ENCODE assay signal across 25 mouse cellular contexts in the genomic region with DNA sequence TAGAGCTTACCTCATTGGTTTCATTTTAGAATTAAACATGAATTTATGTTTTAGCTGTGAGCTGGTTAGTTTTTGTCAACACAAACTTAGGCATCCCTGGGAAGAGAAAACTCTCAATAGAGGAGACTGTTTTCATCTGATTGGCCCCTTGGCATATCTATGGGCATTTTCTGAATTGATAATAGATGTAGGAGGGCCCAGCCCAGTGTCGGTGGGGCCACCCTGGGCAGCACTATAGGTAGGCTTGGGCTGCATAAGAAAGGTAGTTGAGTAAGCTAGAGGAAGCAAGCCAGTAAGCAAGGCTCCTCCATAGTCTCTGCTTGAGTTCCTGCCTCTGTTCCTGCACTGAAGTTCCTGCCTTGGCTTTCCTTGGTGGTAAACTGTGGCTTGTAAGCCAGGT. TPM values are rescaled to one million over a fixed set of nuclear protein-coding genes. Genes with fewer than 3 reads are reported as not detected.
A peak's percentile ranks its signal among the peaks of the same experiment; 100 is the strongest.
DNase-seq lines count a peak whose midpoint lies in the region; ATAC-seq and TF ChIP-seq lines count a peak whose summit lies in the region.
"Had no signal": no experiment of that assay in that cellular context is flagged by ENCODE, and none has a peak within 500 bp of the region (broad histone marks: within the 10 kb centered on the region; RNA-seq: fewer than 3 reads in every experiment).

No protein-coding gene starts in this region.

- 85% methylated on average over 1 of the region's 1 CpGs for WGBS in intestine, embryonic 16.5 days
- 67% methylated on average over 1 of the region's 1 CpGs for WGBS in intestine, postnatal 0 days
- 27% methylated on average over 1 of the region's 1 CpGs for WGBS in liver, embryonic 12.5 days (ENCODE audit: insufficient replicate concordance)
- WGBS in liver, postnatal 0 days (ENCODE audit: insufficient replicate concordance), result 68% methylated on average over 1 of the region's 1 CpGs

- H3K9me3 ChIP-seq in intestine, embryonic 16.5 days (ENCODE audit: control insufficient read depth, low read length), result no peaks in the 10 kb centered on the region
- no peaks in the 10 kb centered on the region for H3K9me3 ChIP-seq in intestine, postnatal 0 days (ENCODE audit: control insufficient read depth)
- no peaks in the 10 kb centered on the region for H3K9me3 ChIP-seq in liver, embryonic 12.5 days (replicated peaks)
- no peaks in the 10 kb centered on the region for H3K9me3 ChIP-seq in liver, postnatal 0 days (ENCODE audit: low read length)
- H3K9me3 ChIP-seq: embryonic facial prominence, embryonic 10.5 days; embryonic facial prominence, embryonic 15.5 days; forebrain, embryonic 10.5 days; forebrain, embryonic 15.5 days; megakaryocyte, embryonic 14.5 days; midbrain, embryonic 15.5 days had no signal

- H3K27ac ChIP-seq in intestine, embryonic 16.5 days (ENCODE audit: low read length), result no peak overlapping the region
- no peak overlapping the region for H3K27ac ChIP-seq in intestine, postnatal 0 days (ENCODE audit: low read depth, low read length)
- H3K27ac ChIP-seq in liver, embryonic 12.5 days, result peak overlapping the region; percentile 78
- H3K27ac ChIP-seq in liver, postnatal 0 days (ENCODE audit: low read depth), result 0 out of 2 replicates have a peak overlapping the region, but pooled peaks have one; percentile 44
- H3K27ac ChIP-seq: embryonic facial prominence, embryonic 10.5 days; embryonic facial prominence, embryonic 15.5 days; forebrain, embryonic 10.5 days; forebrain, embryonic 15.5 days; kidney, postnatal 0 days; midbrain, embryonic 15.5 days had no signal

- no peak overlapping the region for H3K9ac ChIP-seq in intestine, embryonic 16.5 days (ENCODE audit: low read depth, low read length)
- H3K9ac ChIP-seq in intestine, postnatal 0 days (ENCODE audit: low read depth, low read length), result no peak overlapping the region
- H3K9ac ChIP-seq in liver, embryonic 12.5 days, result peak overlapping the region; percentile 36; the same call in 1 of the 2 replicates
- peak overlapping the region; percentile 44; the same call in 1 of the 2 replicates for H3K9ac ChIP-seq in liver, postnatal 0 days (replicated peaks)
- H3K9ac ChIP-seq: embryonic facial prominence, embryonic 15.5 days; forebrain, embryonic 15.5 days; midbrain, embryonic 15.5 days had no signal

- no peak for TF ChIP-seq CTCF in intestine, postnatal 0 days (IDR thresholded peaks at IDR 0.05; ENCODE audit: low read depth)
- no peak for TF ChIP-seq CTCF in liver, postnatal 0 days (IDR thresholded peaks at IDR 0.05; ENCODE audit: low read depth)

- no peaks in the 10 kb centered on the region for H3K4me1 ChIP-seq in intestine, embryonic 16.5 days (ENCODE audit: control insufficient read depth, insufficient read depth, low read length)
- no peaks in the 10 kb centered on the region for H3K4me1 ChIP-seq in intestine, postnatal 0 days (replicated peaks; ENCODE audit: control insufficient read depth, insufficient read depth, low read length)
- H3K4me1 ChIP-seq in liver, embryonic 12.5 days, result peaks cover 36% of the 10 kb centered on the region
- H3K4me1 ChIP-seq in liver, postnatal 0 days (ENCODE audit: insufficient read depth), result peaks cover 22% of the 10 kb centered on the region
- H3K4me1 ChIP-seq: embryonic facial prominence, embryonic 15.5 days; forebrain, embryonic 15.5 days; midbrain, embryonic 15.5 days had no signal

- 0 out of 2 replicates have a peak, but pooled peaks have one; percentile 62 for ATAC-seq in intestine, embryonic 16.5 days
- no peak for ATAC-seq in intestine, postnatal 0 days
- ATAC-seq in erythroblast, adult 5-6 weeks (replicated peaks; ENCODE audit: low FRiP score, poor library complexity, severe bottlenecking), result peak; percentile 75
- peak; percentile 98 for ATAC-seq in liver, embryonic 12.5 days
- ATAC-seq in liver, postnatal 0 days, result peak; percentile 59
- ATAC-seq: forebrain, embryonic 15.5 days; hindbrain, embryonic 16.5 days; midbrain, embryonic 15.5 days had no signal

- H3K4me2 ChIP-seq in intestine, embryonic 16.5 days (ENCODE audit: low read depth, low read length), result no peak overlapping the region
- no peak overlapping the region for H3K4me2 ChIP-seq in intestine, postnatal 0 days (replicated peaks; ENCODE audit: low read depth)
- H3K4me2 ChIP-seq in liver, embryonic 12.5 days, result peak overlapping the region; percentile 60
- H3K4me2 ChIP-seq in liver, postnatal 0 days (ENCODE audit: low read depth, low read length), result peak overlapping the region; percentile 60
- H3K4me2 ChIP-seq: embryonic facial prominence, embryonic 15.5 days; forebrain, embryonic 15.5 days; midbrain, embryonic 15.5 days had no signal

- no peak for DNase-seq in liver, postnatal 0 days
- DNase-seq in frontal cortex, adult 2 months (ENCODE audit: extremely low spot score in 1 of 2, low spot score in 1 of 2), result no peak
- DNase-seq in gastrocnemius, postnatal 25 days, result no peak
- no peak for DNase-seq in right cerebral cortex, adult 18-20 months
- DNase-seq: adrenal gland, postnatal 10 days; cerebellum, adult 2 months; cerebellum, postnatal 25 days; heart, postnatal 14 days; kidney, adult 8-10 months; kidney, postnatal 4 days; lung, postnatal 36 days; thymus, postnatal 14 days had no signal

- no peak overlapping the region for H3K4me3 ChIP-seq in intestine, embryonic 16.5 days (ENCODE audit: low read length)
- H3K4me3 ChIP-seq in intestine, postnatal 0 days (ENCODE audit: low read depth, low read length), result no peak overlapping the region
- H3K4me3 ChIP-seq in liver, embryonic 12.5 days, result peak overlapping the region; percentile 37
- 0 out of 2 replicates have a peak overlapping the region, but pooled peaks have one; percentile 20 for H3K4me3 ChIP-seq in liver, postnatal 0 days (ENCODE audit: low read depth, low read length)
- H3K4me3 ChIP-seq: embryonic facial prominence, embryonic 10.5 days; embryonic facial prominence, embryonic 15.5 days; forebrain, embryonic 10.5 days; forebrain, embryonic 15.5 days; megakaryocyte, embryonic 14.5 days; midbrain, embryonic 15.5 days had no signal

- no peaks in the 10 kb centered on the region for H3K36me3 ChIP-seq in intestine, embryonic 16.5 days (ENCODE audit: control insufficient read depth, insufficient read depth, low read length)
- no peaks in the 10 kb centered on the region for H3K36me3 ChIP-seq in intestine, postnatal 0 days (ENCODE audit: control insufficient read depth, insufficient read depth)
- H3K36me3 ChIP-seq in liver, embryonic 12.5 days, result no peaks in the 10 kb centered on the region
- no peaks in the 10 kb centered on the region for H3K36me3 ChIP-seq in liver, postnatal 0 days (replicated peaks; ENCODE audit: insufficient read depth, low read length)
- H3K36me3 ChIP-seq: embryonic facial prominence, embryonic 10.5 days; embryonic facial prominence, embryonic 15.5 days; forebrain, embryonic 10.5 days; forebrain, embryonic 15.5 days; midbrain, embryonic 15.5 days had no signal

- H3K27me3 ChIP-seq in intestine, embryonic 16.5 days (replicated peaks; ENCODE audit: control insufficient read depth, insufficient read depth, low read length), result no peaks in the 10 kb centered on the region
- no peaks in the 10 kb centered on the region for H3K27me3 ChIP-seq in intestine, postnatal 0 days (replicated peaks; ENCODE audit: control insufficient read depth, insufficient read depth, low read length)
- H3K27me3 ChIP-seq in liver, embryonic 12.5 days (replicated peaks), result no peaks in the 10 kb centered on the region
- H3K27me3 ChIP-seq in liver, postnatal 0 days (ENCODE audit: insufficient read depth, low read length), result no peaks in the 10 kb centered on the region
- H3K27me3 ChIP-seq: CH12.LX; embryonic facial prominence, embryonic 15.5 days; forebrain, embryonic 15.5 days; megakaryocyte, embryonic 14.5 days; midbrain, embryonic 15.5 days had no signal

- TF ChIP-seq EP300 in liver, postnatal 0 days (IDR thresholded peaks at IDR 0.05; ENCODE audit: low read depth), result no peak

RNA-seq across cellular contexts. Expression of a gene that starts 26.7 kb away (rescaled TPM):
- 5.9 and 6.0 TPM in 2 replicates for polyA plus RNA-seq in intestine, embryonic 16.5 days (2015; fragmentation: Nextera tagmentation; extraction: Ambion mirVana)
- polyA plus RNA-seq in intestine, postnatal 0 days (2015; fragmentation: Nextera tagmentation; extraction: Ambion mirVana), result 8.8 and 10.3 TPM in 2 replicates
- total RNA-seq in erythroblast, adult 5-6 weeks (2015; ENCODE audit: low replicate concordance), result 3.5 and 7.9 TPM in 2 replicates
- 13.5 and 18.1 TPM in 2 replicates for total RNA-seq in erythroblast, adult 5-6 weeks (2017; ENCODE audit: low replicate concordance)
- polyA plus RNA-seq in liver, embryonic 12.5 days (2016; fragmentation: Nextera tagmentation; extraction: Ambion mirVana), result 3.3 and 3.6 TPM in 2 replicates
- polyA plus RNA-seq in liver, postnatal 0 days (2015; fragmentation: Nextera tagmentation; extraction: Ambion mirVana), result 1.6 and 1.8 TPM in 2 replicates
- polyA plus RNA-seq in frontal cortex, adult 2 months (2012; rRNA removed), result 24.9 and 25.9 TPM in 2 replicates
- total RNA-seq in gastrocnemius, postnatal 25 days (2021), result 10 to 100 TPM; 17.6 to 20.4 TPM

Comparison
In these comparisons a context has a peak if more than half of its experiments do, and no peak if none do; other contexts are left out.
1. H3K27ac ChIP-seq: peak in liver, embryonic 12.5 days (single experiment) and liver, postnatal 0 days (single experiment); none in intestine, embryonic 16.5 days (single experiment) and intestine, postnatal 0 days (single experiment).
2. H3K4me2 ChIP-seq: peak in liver, embryonic 12.5 days (single experiment) and liver, postnatal 0 days (single experiment); none in intestine, embryonic 16.5 days (single experiment) and intestine, postnatal 0 days (single experiment).
3. H3K4me3 ChIP-seq: peak in liver, embryonic 12.5 days (single experiment) and liver, postnatal 0 days (single experiment); none in intestine, embryonic 16.5 days (single experiment) and intestine, postnatal 0 days (single experiment).
4. H3K9ac ChIP-seq: peak in liver, embryonic 12.5 days (single experiment) and liver, postnatal 0 days (single experiment); none in intestine, embryonic 16.5 days (single experiment) and intestine, postnatal 0 days (single experiment).